Mouse (Mus musculus): Measurements from ENCODE around the gene Myo1d.

Myo1d gene

GRCm38 (mm10) chr11:80723406-80724047 lies 56.3 kb downstream of the Myo1d start:
- no peak for DNase-seq (ENCODE audit: low spot score in 2 of 2)

DNA sequence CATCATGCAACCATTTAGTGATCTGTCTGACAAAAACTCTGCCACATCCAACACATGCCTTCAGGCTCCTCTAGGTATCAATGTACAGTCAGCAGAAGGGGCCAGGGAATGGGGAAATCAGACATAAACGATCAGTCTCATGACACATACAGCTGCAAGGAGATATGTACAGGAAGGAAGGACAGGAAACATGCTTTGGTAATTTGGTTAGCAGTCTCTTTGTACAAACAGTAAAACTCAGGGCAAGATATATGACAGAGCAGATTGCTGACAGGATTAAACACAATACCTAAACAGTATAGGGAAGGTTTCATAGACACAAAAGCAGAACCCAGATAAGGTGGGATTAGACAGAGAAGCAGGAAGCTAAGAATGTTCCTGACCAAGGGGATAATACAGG lies 60.8 kb downstream of the Myo1d start:
- no peak for DNase-seq (ENCODE audit: low spot score in 2 of 2)

GRCm38 (mm10) chr11:80718036-80718435 lies 61.8 kb downstream of the Myo1d start:
- DNase-seq (ENCODE audit: low spot score in 2 of 2): no peak

- DNase-seq (ENCODE audit: low spot score in 2 of 2): no peak
These were observed 64.7 kb downstream of the Myo1d start for GRCm38 (mm10) chr11:80715115-80715514.

- no peak for DNase-seq (ENCODE audit: low spot score in 2 of 2)
These were observed 66.1 kb downstream of the Myo1d start for GRCm38 (mm10) chr11:80713705-80714104.

DNA sequence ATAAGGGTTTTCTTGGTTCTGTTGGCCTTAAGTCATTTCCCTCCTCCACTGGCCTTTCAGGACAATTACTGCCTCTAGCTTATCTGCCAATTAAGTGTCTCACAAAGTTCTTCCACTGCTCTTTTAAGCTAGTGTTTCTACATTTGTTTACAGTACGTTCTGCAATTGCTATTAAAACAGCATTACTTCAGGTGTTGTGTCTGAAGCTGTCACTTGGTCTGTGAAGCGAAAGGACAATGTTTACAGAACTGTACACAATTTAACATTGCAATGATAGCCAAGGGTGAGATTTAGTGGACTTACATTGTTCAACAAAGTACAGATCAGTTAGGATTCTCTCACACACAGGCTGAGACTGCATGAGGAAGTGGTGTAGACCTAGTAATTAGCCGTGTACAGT lies 67.6 kb downstream of the Myo1d start:
- DNase-seq (ENCODE audit: low spot score in 2 of 2): no peak

GRCm38 (mm10) chr11:80711336-80711735 lies 68.5 kb downstream of the Myo1d start:
- no peak for DNase-seq (ENCODE audit: low spot score in 2 of 2)

- no peak for DNase-seq (ENCODE audit: low spot score in 2 of 2)
These were observed 79.2 kb downstream of the Myo1d start for GRCm38 (mm10) chr11:80700611-80701010.

- no peak for DNase-seq (ENCODE audit: low spot score in 2 of 2)
These were observed 81.1 kb downstream of the Myo1d start for GRCm38 (mm10) chr11:80698721-80699120.

GRCm38 (mm10) chr11:80696350-80696749 lies 83.5 kb downstream of the Myo1d start:
- DNase-seq (ENCODE audit: low spot score in 2 of 2): no peak

- DNase-seq (ENCODE audit: low spot score in 2 of 2): no peak
These were observed 95.2 kb downstream of the Myo1d start for GRCm38 (mm10) chr11:80684603-80685002.

DNA sequence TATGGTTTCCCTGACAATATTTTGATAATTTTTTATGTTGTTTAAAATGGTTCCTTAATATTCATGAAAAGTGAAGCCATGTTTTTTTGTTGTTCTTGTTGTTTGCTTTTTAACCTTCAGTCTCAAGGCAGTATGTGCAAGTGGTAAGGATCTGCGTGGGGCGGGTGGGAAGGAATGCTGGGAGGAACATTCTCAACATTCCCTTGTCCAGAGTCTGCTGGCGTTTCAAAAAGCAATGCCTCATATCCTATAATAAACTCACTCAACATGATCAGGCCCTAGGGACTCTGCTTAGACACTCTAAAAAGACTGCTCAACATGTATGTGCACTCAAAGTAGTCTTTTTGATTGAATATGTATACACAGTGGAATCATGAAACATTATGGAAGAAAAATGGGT lies 97.1 kb downstream of the Myo1d start:
- DNase-seq (ENCODE audit: low spot score in 2 of 2): no peak

DNA sequence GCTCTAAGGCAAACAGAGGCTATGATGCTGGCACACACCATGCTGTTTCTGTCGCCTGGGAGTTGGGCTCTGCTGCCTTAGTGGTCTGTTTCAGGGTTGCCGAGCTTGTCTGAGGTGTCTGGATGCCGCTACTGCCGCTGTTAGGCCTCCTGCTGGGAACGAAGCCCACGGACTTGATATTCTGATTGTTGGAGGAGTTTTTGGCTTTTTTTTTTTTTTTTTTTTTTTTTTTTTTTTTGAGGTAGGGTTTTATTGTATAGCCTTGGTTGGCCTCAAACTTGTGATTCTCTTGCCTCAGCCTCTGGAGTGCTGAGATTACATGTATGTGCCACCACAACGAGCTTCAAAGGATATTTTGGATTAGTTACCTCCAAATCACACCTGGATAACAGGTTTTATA lies 106.8 kb downstream of the Myo1d start:
- no peak for DNase-seq (ENCODE audit: low spot score in 2 of 2)

DNA sequence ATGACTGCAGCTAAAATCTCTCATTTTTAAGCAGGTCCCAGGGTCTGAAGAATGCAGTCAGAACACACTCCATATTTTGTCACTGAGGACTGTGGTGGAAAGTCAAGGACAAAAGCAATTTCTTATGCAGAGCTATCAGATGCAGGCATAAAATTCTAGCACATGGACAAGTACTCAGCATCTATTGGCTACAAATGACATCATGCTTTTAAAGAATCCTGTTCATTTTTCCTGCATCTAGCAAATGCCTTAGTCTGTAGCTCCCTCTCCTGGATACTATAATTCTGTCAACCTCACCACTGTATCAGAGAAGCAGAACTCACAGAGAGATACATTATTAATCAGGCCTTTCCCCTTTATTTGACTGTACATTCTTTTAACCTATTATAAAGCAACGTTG lies 109.4 kb downstream of the Myo1d start:
- no peak for DNase-seq (ENCODE audit: low spot score in 2 of 2)

GRCm38 (mm10) chr11:80669934-80670333 lies 109.9 kb downstream of the Myo1d start:
- no peak for DNase-seq (ENCODE audit: low spot score in 2 of 2)

- no peak for DNase-seq (ENCODE audit: low spot score in 2 of 2)
These were observed 113.6 kb downstream of the Myo1d start for GRCm38 (mm10) chr11:80666211-80666610.

GRCm38 (mm10) chr11:80664261-80664660 lies 115.6 kb downstream of the Myo1d start:
- no peak for DNase-seq (ENCODE audit: low spot score in 2 of 2)

DNA sequence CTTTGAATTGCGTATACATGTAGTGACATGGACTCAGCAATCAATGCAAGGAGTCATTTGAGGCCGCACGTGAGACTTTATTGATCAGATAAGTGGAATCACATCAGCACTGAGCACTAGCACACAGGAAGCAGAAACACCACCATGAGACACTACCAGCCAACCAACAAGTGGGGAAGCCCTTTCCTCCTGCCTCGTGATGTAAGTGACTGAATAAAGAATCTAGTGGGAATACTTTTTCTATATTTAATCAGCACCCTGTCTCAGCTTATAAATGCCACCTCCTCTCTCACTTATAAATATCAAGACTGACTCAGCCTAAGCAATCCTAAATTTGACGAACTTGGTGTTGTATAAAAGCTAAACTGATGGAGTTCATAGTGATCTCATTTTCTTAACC lies 134.7 kb downstream of the Myo1d start:
- DNase-seq (ENCODE audit: low spot score in 2 of 2): no peak

DNA sequence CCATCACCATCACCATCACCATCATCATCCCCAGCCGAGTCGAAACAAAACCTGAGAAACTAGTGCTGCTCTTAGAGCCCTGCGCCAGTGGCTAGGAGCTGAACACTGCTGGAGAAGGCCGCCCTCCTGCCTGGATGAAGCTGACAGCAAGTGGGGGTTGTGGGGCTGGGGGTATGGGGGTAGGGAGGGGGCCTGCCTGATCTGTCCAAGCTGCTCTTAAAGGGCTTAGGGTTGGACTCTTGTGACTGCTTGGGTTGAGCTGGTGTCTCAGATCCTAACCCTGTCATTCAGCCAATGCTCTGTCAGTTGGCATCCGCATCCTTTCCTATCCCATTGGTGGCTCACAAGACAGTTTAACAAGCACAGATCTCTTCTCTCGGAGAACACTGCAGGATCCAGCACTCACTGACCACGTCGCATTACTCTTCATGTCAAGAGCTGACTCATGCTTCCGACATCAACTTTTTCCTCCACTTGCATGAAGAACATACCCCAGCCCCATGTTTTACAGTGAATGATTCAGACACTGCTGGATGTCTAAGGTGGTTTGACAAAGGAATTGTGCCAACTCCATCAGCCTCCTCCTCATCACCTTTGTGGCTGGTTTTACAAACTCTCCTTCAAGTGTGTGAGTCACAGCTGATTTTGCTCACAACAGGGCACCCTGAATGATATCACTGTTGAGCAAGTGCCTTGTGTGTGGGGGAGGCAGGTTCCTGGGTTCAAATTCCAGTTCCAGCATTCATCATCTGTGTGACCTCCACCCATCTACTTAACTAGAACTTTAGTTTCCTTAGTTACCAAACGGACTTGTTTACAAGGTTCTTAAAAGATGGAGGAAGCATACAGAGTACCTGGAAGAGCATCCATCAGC lies 150.6 kb downstream of the Myo1d start:
- DNase-seq (ENCODE audit: low spot score in 2 of 2): no peak

- DNase-seq (ENCODE audit: low spot score in 2 of 2): no peak
These were observed 151.2 kb downstream of the Myo1d start for GRCm38 (mm10) chr11:80628581-80628980.

- DNase-seq (ENCODE audit: low spot score in 2 of 2): no peak
These were observed 156.8 kb downstream of the Myo1d start for GRCm38 (mm10) chr11:80623038-80623380.

GRCm38 (mm10) chr11:80622233-80623037 lies 157.4 kb downstream of the Myo1d start:
- no peak for DNase-seq (ENCODE audit: low spot score in 2 of 2)

Measured in urinary bladder, postnatal 4 days (tissue).